Mouse (Mus musculus): ENCODE measurements around the gene Muc3.
"Not testable (repeated sequence)": the region's sequence is repeated elsewhere in the genome, so short reads cannot be mapped to it uniquely, and the experiment has no call there.

Muc3 gene

GRCm38 (mm10) chr5:137149272-137149882 is at the start of gene Muc3:
TSS of gene Muc3 (minus strand) at chr5:137149322.
- not testable (repeated sequence) for DNase-seq (ENCODE audit: low spot score in 2 of 2)

- no peak for DNase-seq (ENCODE audit: low spot score in 2 of 2)
Observed at GRCm38 (mm10) chr5:137194488-137195120, 45.5 kb upstream of the Muc3 start.

DNA sequence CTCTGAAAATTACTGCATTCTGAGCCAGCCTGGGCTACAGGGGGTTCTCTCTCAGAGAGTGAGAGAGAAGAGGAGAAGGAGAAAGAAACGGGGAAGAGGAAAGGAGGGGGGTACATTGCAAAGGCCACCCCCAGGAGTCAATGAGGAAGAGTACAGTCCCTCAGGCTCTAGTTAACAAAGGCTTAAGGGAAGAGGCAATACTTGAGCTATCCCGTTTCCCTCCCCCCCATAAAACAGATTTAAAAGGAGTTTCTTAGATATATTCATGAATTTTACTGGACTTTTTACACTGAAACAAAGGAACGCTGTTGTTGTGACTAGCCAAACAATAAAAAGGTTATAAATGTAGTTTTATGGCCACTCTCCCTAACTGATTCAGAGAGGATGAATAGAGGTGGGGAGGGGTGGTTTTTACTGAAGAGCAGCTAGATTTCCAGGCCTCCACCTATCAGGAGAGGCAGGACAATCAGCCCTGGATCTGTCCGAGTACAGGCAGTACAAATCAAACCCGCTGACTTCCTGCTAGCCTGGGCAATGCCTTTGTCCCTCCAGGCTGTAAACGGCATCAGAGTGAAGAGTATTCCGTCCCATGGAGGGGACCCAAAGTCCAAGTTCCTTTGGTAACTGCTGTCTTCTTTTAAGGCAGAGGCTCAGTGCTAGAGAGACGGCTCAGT is 44.3 kb upstream of the Muc3 start:
- no peak for DNase-seq (ENCODE audit: low spot score in 2 of 2)

- no peak for DNase-seq (ENCODE audit: low spot score in 2 of 2)
Observed at GRCm38 (mm10) chr5:137189326-137189725, 40.2 kb upstream of the Muc3 start.

DNA sequence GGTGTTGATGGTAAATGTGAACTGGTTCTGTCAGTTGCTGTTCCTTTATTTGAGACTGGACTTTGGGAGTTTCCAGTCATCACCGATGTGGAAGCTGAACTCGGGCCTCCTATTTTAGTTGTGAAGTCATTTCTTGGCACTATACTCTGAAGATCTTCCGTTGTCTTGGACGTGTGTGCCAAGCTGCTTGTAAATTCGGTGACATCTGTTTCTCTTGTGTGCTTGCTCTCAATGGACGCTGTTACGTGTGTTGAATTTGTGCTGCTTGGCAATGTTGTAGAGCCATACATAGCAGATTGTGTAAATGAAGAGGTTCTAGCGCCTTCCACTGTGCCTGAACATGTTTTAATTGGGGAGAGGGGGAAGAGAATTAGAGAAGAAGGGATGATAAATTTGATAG is 36.2 kb upstream of the Muc3 start:
- no peak for DNase-seq (ENCODE audit: low spot score in 2 of 2)

- DNase-seq (ENCODE audit: low spot score in 2 of 2) = no peak
Observed at GRCm38 (mm10) chr5:137179646-137180374, 30.7 kb upstream of the Muc3 start.

DNA sequence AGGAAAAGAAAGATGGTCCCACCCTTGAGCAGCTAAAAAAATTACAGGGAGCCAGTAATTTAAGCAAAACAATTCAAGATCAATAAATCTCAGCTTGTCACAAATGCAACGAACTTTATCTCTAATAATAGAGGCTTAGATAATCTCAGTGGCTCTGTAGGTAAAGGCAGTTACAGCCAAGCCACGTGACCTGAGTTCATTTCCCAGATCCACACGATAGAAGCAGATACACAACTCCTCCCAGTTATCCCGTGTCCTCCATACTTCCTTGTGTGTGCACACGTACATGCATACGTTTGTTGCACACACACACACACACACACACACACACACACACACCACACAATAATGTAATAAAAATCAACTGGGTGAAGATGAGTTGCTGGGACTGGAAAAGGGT is 24.8 kb upstream of the Muc3 start:
- DNase-seq (ENCODE audit: low spot score in 2 of 2) = no peak

DNA sequence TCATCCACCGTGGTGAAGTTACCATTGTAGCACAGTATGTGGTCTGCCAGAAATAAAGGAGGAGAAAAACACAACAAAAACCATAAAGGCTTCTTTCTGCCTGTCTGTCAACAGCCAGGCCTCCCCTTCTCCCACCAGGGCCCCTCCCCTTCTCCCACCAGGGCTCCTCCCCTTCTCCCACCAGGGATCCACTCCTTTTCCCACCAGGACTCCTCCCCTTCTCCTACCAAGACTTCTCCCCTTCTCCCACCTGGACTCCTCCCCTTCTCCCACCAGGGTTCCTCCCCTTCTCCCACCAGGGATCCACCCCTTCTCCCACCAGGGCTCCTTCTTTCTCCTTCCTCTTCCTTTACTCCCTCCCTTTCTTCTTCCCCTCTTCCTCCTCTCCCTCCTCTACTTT is 23.5 kb upstream of the Muc3 start:
- DNase-seq (ENCODE audit: low spot score in 2 of 2) = no peak

GRCm38 (mm10) chr5:137171478-137171877 is 22.4 kb upstream of the Muc3 start:
- DNase-seq (ENCODE audit: low spot score in 2 of 2) = no peak

DNA sequence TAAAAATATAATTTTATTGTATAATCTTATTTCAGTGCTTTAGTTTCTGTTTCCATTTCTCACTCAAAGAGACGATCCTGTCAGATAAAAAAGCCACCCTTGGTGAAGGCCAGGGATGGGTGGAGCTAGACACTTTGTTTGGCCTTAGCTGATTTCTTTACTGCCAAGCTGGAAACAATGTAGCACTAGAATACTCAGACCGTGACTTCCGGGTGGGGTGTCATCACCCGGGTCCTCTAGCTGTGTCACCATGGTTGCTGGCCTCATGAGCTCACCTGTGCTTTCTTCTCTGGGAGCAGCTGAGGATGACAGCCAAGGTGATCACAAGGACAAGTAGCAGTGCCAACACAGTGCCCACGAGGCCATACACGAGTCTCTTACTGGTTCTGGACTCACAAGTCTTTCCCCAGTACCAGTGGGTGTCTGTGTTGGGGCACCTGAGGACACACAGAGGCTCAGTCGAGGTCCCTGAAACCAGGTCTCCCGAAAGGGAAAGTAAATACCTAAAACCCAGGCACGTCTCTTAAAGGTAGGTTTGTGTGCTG is 21.8 kb upstream of the Muc3 start:
- no peak for DNase-seq (ENCODE audit: low spot score in 2 of 2)

- DNase-seq (ENCODE audit: low spot score in 2 of 2) = no peak
Observed at GRCm38 (mm10) chr5:137167539-137167938, 18.4 kb upstream of the Muc3 start.

DNA sequence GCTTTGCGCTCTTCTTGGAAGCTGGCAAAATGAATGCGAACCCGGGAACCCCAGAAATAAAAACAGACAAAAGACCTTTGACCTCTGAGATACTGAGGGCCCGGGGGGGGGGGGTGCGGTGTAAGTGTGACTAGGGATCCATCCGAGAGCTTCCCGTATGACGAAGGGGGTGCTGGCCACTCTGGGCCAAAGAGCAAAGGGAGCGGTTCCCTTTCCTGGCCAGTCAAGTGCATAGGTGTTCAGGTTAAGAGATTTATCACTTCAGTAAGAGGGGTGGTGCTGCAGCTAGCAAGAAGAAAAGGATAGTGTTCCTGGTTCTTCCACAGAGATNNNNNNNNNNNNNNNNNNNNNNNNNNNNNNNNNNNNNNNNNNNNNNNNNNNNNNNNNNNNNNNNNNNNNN is 16.9 kb upstream of the Muc3 start:
- DNase-seq (ENCODE audit: low spot score in 2 of 2) = no peak

GRCm38 (mm10) chr5:137161853-137162252 is 12.7 kb upstream of the Muc3 start:
- no peak for DNase-seq (ENCODE audit: low spot score in 2 of 2)

DNA sequence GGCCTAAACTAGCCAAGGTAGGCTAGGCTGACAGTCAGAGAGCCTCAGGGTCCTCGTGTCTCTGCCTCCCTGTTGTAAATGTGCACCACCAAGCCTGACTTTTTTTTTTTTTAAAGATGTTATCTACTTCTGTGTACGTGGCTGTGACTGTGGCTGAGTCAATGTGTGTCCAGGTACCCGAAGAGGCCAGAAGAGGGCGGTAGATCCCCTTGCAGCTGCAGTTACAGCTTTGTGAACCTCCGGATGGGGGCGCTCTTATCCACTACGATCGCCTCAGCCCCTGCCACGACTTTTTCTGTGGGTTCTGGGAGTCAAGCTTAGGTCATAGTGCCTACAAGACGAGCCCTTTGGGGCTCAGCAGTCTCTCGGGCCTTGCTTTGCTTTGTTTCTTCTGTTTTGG is 10.3 kb upstream of the Muc3 start:
- no peak for DNase-seq (ENCODE audit: low spot score in 2 of 2)

GRCm38 (mm10) chr5:137153289-137153688 is 4.2 kb upstream of the Muc3 start:
- DNase-seq (ENCODE audit: low spot score in 2 of 2) = no peak

- no peak for DNase-seq (ENCODE audit: low spot score in 2 of 2)
Observed at GRCm38 (mm10) chr5:137152623-137153022, 3.5 kb upstream of the Muc3 start.

DNA sequence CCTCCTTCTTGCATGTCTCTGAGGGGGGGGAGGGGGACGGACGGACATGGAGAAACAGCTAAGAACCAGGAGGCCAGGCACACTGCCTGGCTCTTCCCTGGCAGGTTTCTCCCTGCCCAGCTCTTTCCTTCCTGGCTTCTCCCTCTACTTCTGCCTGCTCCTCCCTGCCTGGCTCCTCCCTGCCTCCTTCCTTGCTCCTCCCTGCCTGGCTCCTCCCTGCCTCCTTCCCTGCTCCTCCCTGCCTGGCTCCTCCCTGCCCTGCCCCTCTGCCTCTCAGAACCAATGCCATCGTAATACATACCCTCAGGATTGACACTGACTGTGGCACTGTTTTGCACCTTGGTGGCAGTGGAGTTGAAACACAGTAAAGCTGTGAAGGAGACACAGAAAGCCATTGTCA is 8.3 kb downstream of the Muc3 start:
- DNase-seq (ENCODE audit: low spot score in 2 of 2) = no peak

DNA sequence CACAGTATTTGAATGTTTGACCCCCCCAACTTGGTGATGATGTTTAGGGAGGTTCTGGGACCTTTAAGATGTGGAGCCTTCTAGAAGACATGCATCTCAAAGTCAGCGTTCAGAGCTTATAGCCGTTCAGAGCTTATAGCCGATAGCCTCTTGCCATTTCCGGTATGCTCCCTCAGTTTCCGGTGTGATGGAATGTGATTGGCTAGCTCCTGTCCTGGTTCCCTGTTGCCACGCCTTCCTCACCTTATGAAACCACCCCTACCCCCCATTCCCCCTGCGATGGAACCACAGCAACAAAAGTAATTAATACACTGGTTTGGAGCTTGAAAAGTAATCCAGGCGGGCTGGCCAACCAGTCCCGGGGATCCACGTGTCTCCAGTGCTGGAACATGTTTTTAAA is 10.1 kb downstream of the Muc3 start:
- no peak for DNase-seq (ENCODE audit: low spot score in 2 of 2)

DNA sequence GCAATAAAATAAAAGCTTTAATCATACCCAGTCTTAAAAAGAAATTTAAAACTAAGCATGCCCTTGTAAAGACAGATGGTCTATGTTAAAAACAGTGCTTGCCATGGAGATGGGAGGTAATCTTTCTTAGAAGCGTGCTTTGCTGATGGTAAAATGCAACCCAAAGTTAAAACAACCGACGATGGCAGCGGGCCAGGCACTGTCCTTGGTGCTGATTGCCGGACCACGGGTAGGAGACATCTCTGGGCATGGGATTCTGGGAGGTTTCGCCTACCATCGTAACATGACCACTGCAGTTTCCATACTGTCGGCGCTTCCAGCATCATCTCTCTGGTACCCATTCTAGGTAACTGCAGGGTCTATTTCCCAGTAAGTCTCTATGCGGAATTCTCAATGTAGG is 14.2 kb downstream of the Muc3 start:
- no peak for DNase-seq (ENCODE audit: low spot score in 2 of 2)

- DNase-seq (ENCODE audit: low spot score in 2 of 2) = peak in 1 of 2 experiments; percentile 39
Observed at GRCm38 (mm10) chr5:137131490-137131889, 17.6 kb downstream of the Muc3 start.

- no peak for DNase-seq (ENCODE audit: low spot score in 2 of 2)
Observed at GRCm38 (mm10) chr5:137129281-137129680, 19.8 kb downstream of the Muc3 start.

GRCm38 (mm10) chr5:137123516-137123915 is 25.6 kb downstream of the Muc3 start:
- no peak for DNase-seq (ENCODE audit: low spot score in 2 of 2)
